Mouse (Mus musculus) lung, adult 2 months (tissue): ENCODE measurements at regions not wholly inside any gene's neighbourhood (a gene's known extent, or its start where the extent isn't known, plus 50 kb on each side); places are given as distances from the start of the nearest gene placed in this dataset.
"Not testable (repeated sequence)": the region's sequence is repeated elsewhere in the genome, so short reads cannot be mapped to it uniquely, and the experiment has no call there.

Source experiments
- DNase-seq: peaks from one replicate; pipeline ENCODE4 v3.0.0; 2022
- H3K4me1 ChIP-seq: fragments of 200-500 bp; 2 replicates; pipeline ENCODE4 v1.6.1; 2011; ENCODE audit warnings: low read length; ENCODE audit not compliant: control insufficient read depth, insufficient read depth
- H3K4me3 ChIP-seq: fragments of 200-500 bp; replicated peaks from 2 replicates; pipeline ENCODE3; 2011; ENCODE audit warnings: low read depth, mild to moderate bottlenecking, control low read depth, low read length; ENCODE audit errors: extremely low read depth
- CTCF ChIP-seq: fragments of 200-500 bp; IDR thresholded peaks from 2 replicates; pipeline ENCODE4 v1.5.1; 2011; ENCODE audit warnings: mild to moderate bottlenecking, low read length, control low read depth; ENCODE audit not compliant: insufficient read depth
- POLR2A ChIP-seq: fragments of 200-500 bp; IDR thresholded peaks from 2 replicates; pipeline ENCODE4 v1.6.1; 2011; ENCODE audit warnings: low read depth, mild to moderate bottlenecking, control low read depth, low read length, borderline replicate concordance; ENCODE audit errors: extremely low read depth
- WGBS: fragments of 180-500 bp; shearing (Covaris S2); methylation state at CpG from one replicate; pipeline ENCODE4 v1.1.7; 2018; 5-methylcytosine and 5-hydroxymethylcytosine counted together

GRCm38 (mm10) chr3:21569721-21570120 is 506.7 kb upstream of the Tbl1xr1 start:
- Histone ChIP-seq H3K4me3 (no peak overlapping the region), H3K4me1 (peaks cover 3% of the 10 kb centered on the region; the same call in 1 of the 2 replicates)
- no peak for DNase-seq
- no peak for TF ChIP-seq CTCF
- TF ChIP-seq POLR2A: no peak
- WGBS: 68% methylated on average over 1 of the region's 1 CpGs

- 85% methylated on average over 3 of the region's 3 CpGs for WGBS
- no peak for TF ChIP-seq CTCF
- TF ChIP-seq POLR2A: no peak
- Histone ChIP-seq H3K4me3 (no peak overlapping the region), H3K4me1 (no peaks in the 10 kb centered on the region)
- DNase-seq: no peak
These were observed 497.8 kb upstream of the Tbl1xr1 start for GRCm38 (mm10) chr3:21578635-21579034.

GRCm38 (mm10) chr3:21582122-21582521 is 494.3 kb upstream of the Tbl1xr1 start:
- DNase-seq: no peak
- TF ChIP-seq CTCF (no peak), POLR2A (no peak)
- WGBS: 62% methylated on average over 1 of the region's 1 CpGs

GRCm38 (mm10) chr3:21585767-21586166 is 490.7 kb upstream of the Tbl1xr1 start:
- no peak for DNase-seq
- WGBS: 79% methylated on average over 3 of the region's 3 CpGs
- Histone ChIP-seq H3K4me3 (no peak overlapping the region), H3K4me1 (no peaks in the 10 kb centered on the region)
- TF ChIP-seq POLR2A: no peak
- TF ChIP-seq CTCF: no peak

More at GRCm38 (mm10) chr3:21582122-21582521, 494.3 kb upstream of the Tbl1xr1 start:
- Histone ChIP-seq H3K4me3 (no peak overlapping the region), H3K4me1 (no peaks in the 10 kb centered on the region)

GRCm38 (mm10) chr3:21606846-21607245 is 469.6 kb upstream of the Tbl1xr1 start:
- no peak overlapping the region for H3K4me3 ChIP-seq
- 99% methylated on average over 2 of the region's 2 CpGs for WGBS
- DNase-seq: no peak
- H3K4me1 ChIP-seq: no peaks in the 10 kb centered on the region
- TF ChIP-seq POLR2A (no peak), CTCF (no peak)

- no peak for TF ChIP-seq CTCF
- no peak overlapping the region for H3K4me3 ChIP-seq
- DNase-seq: no peak
- 82% methylated on average over 2 of the region's 2 CpGs for WGBS
- H3K4me1 ChIP-seq: no peaks in the 10 kb centered on the region
These were observed 466.2 kb upstream of the Tbl1xr1 start for GRCm38 (mm10) chr3:21610231-21610630.

- no peak for TF ChIP-seq CTCF
- TF ChIP-seq POLR2A: no peak
- 84% methylated on average over 2 of the region's 2 CpGs for WGBS
- H3K4me3 ChIP-seq: no peak overlapping the region
- DNase-seq: no peak
- peaks cover 4% of the 10 kb centered on the region for H3K4me1 ChIP-seq
These were observed 454.7 kb upstream of the Tbl1xr1 start for GRCm38 (mm10) chr3:21621745-21622144.

- Histone ChIP-seq H3K4me3 (no peak overlapping the region), H3K4me1 (peaks cover 4% of the 10 kb centered on the region)
- WGBS: 97% methylated on average over 2 of the region's 2 CpGs
- no peak for DNase-seq
- no peak for TF ChIP-seq CTCF
- no peak for TF ChIP-seq POLR2A
These were observed 451.4 kb upstream of the Tbl1xr1 start for GRCm38 (mm10) chr3:21625039-21625438.

GRCm38 (mm10) chr3:21626029-21626428 is 450.4 kb upstream of the Tbl1xr1 start:
- TF ChIP-seq CTCF: no peak
- TF ChIP-seq POLR2A: no peak
- 13% methylated on average over 3 of the region's 3 CpGs for WGBS
- no peak overlapping the region for H3K4me3 ChIP-seq
- peak; percentile 17 for DNase-seq
- peaks cover 4% of the 10 kb centered on the region for H3K4me1 ChIP-seq

- not testable (repeated sequence) for DNase-seq, H3K4me1 ChIP-seq, H3K4me3 ChIP-seq
- WGBS: 93% methylated on average over 2 of the region's 2 CpGs
These were observed 449.4 kb upstream of the Tbl1xr1 start for GRCm38 (mm10) chr3:21627048-21627447.
